Mouse (Mus musculus) heart, embryonic 11.5 days (tissue): ENCODE measurements around the gene Gm13289. TPM values are rescaled to one million over a fixed set of nuclear protein-coding genes. Genes with fewer than 3 reads are reported as not detected.
"Not testable (repeated sequence)": the region's sequence is repeated elsewhere in the genome, so short reads cannot be mapped to it uniquely, and the experiment has no call there.

Source experiments
- ATAC-seq: fragments of 200-750 bp; cut with Nextera tagmentation; replicated peaks from 2 replicates; pipeline ENCODE4 v1.8.0; 2017; ENCODE audit warnings: moderate library complexity; ENCODE audit not compliant: insufficient number of reproducible peaks, low FRiP score, low TSS enrichment
- H3K27ac ChIP-seq: fragments of 300-500 bp; sonication (generic); 2 replicates; pipeline ENCODE4 v1.5.1; 2014; ENCODE audit warnings: mild to moderate bottlenecking, low read depth, low read length
- H3K27me3 ChIP-seq: fragments of 300-500 bp; sonication (generic); 2 replicates; pipeline ENCODE4 v1.6.1; 2014; ENCODE audit warnings: mild to moderate bottlenecking, low read length, mixed read lengths; ENCODE audit not compliant: control insufficient read depth, insufficient read depth
- H3K36me3 ChIP-seq: fragments of 300-500 bp; sonication (generic); 2 replicates; pipeline ENCODE4 v1.6.1; 2014; ENCODE audit warnings: mild to moderate bottlenecking, low read length, moderate library complexity, mixed read lengths; ENCODE audit not compliant: control insufficient read depth, insufficient read depth
- H3K4me1 ChIP-seq: fragments of 300-500 bp; sonication (generic); 2 replicates; pipeline ENCODE4 v1.6.1; 2014; ENCODE audit warnings: low read length; ENCODE audit not compliant: control insufficient read depth, insufficient read depth
- H3K4me2 ChIP-seq: fragments of 300-500 bp; sonication (generic); 2 replicates; pipeline ENCODE4 v1.6.1; 2014; ENCODE audit warnings: mild to moderate bottlenecking, moderate library complexity
- H3K4me3 ChIP-seq: fragments of 300-500 bp; sonication (generic); 2 replicates; pipeline ENCODE4 v1.5.1; 2014; ENCODE audit warnings: low read depth, low read length
- H3K9ac ChIP-seq: fragments of 300-500 bp; sonication (generic); 2 replicates; pipeline ENCODE4 v1.6.1; 2014; ENCODE audit warnings: mild to moderate bottlenecking, low read depth, low read length, moderate library complexity
- H3K9me3 ChIP-seq: fragments of 300-500 bp; sonication (generic); replicated peaks from 2 replicates; pipeline ENCODE4 v1.6.1; 2016; ENCODE audit warnings: low read length; ENCODE audit not compliant: control insufficient read depth
- WGBS: fragments of 180-500 bp; shearing (Covaris S2); extraction: QIAGEN DNeasy Blood & Tissue Kit; methylation state at CpG from one replicate; pipeline ENCODE4 v1.1.7; 2014; ENCODE audit not compliant: insufficient replicate concordance; 5-methylcytosine and 5-hydroxymethylcytosine counted together
- polyA plus RNA-seq: library from polyadenylated mRNA; unstranded; fragments of >200 nt; fragmentation: Nextera tagmentation; extraction: Ambion mirVana; gene quantifications from 2 replicates; pipeline ENCODE4 v1.2.1, GENCODE M21; 2014

Gene Gm13289
- polyA plus RNA-seq, 1 experiment from 2014 or later = not detected

GRCm38 (mm10) chr4:88756581-88757513 lies 19.9 kb upstream of the Gm13289 start:
- 13% methylated on average over 28 of the region's 31 CpGs for WGBS
- ATAC-seq, H3K36me3 ChIP-seq, H3K9me3 ChIP-seq, H3K27me3 ChIP-seq, H3K4me1 ChIP-seq: not testable (repeated sequence)
- Histone ChIP-seq H3K4me3 (peak overlapping the region; percentile 51), H3K9ac (peak overlapping the region; percentile 82), H3K27ac (peak overlapping the region; percentile 94), H3K4me2 (peak overlapping the region; percentile 69)

GRCm38 (mm10) chr4:88757628-88758031 lies 19.1 kb upstream of the Gm13289 start:
- H3K36me3 ChIP-seq, H3K9me3 ChIP-seq, H3K9ac ChIP-seq, H3K27me3 ChIP-seq, H3K4me1 ChIP-seq: not testable (repeated sequence)
- H3K27ac ChIP-seq = peak overlapping the region; percentile 94
- under 1% methylated on average over 18 of the region's 21 CpGs for WGBS
- peak overlapping the region; percentile 51 for H3K4me3 ChIP-seq
- ATAC-seq = peak; percentile 93
- H3K4me2 ChIP-seq = peak overlapping the region; percentile 69

GRCm38 (mm10) chr4:88758751-88759150 lies 18.0 kb upstream of the Gm13289 start:
- not testable (repeated sequence) for H3K4me1 ChIP-seq, H3K27ac ChIP-seq, ATAC-seq, H3K27me3 ChIP-seq, H3K36me3 ChIP-seq, H3K9me3 ChIP-seq, H3K9ac ChIP-seq, H3K4me3 ChIP-seq, H3K4me2 ChIP-seq
- 82% methylated on average over 7 of the region's 9 CpGs for WGBS

- H3K9ac ChIP-seq, H3K27me3 ChIP-seq, H3K9me3 ChIP-seq, H3K36me3 ChIP-seq, H3K4me1 ChIP-seq, ATAC-seq: not testable (repeated sequence)
- Histone ChIP-seq H3K27ac (peak within 1 kb of the TSS; percentile 29; the same call in 1 of the 2 replicates), H3K4me3 (peak within 1 kb of the TSS; percentile 27; the same call in 1 of the 2 replicates), H3K4me2 (peak within 1 kb of the TSS; percentile 49)
- 20% methylated on average over 7 of the region's 14 CpGs for WGBS
These were observed 17.0 kb upstream of the Gm13289 start, which contains the start of gene Gm13283 for GRCm38 (mm10) chr4:88759610-88760268. TSS of gene Gm13283 (plus strand) at chr4:88760119.

- not testable (repeated sequence) for H3K9me3 ChIP-seq, ATAC-seq, H3K27me3 ChIP-seq, H3K4me1 ChIP-seq, H3K36me3 ChIP-seq, H3K9ac ChIP-seq
- Histone ChIP-seq H3K4me2 (peak overlapping the region; percentile 49), H3K27ac (peak overlapping the region; percentile 29; the same call in 1 of the 2 replicates), H3K4me3 (peak overlapping the region; percentile 27; the same call in 1 of the 2 replicates)
- WGBS = 0% methylated on average over 24 of the region's 28 CpGs
These were observed 16.3 kb upstream of the Gm13289 start for GRCm38 (mm10) chr4:88760431-88760830.

GRCm38 (mm10) chr4:88761776-88762175 lies 14.9 kb upstream of the Gm13289 start:
- 69% methylated on average over 6 of the region's 8 CpGs for WGBS

GRCm38 (mm10) chr4:88762341-88762740 lies 14.4 kb upstream of the Gm13289 start:
- not testable (repeated sequence) for H3K27me3 ChIP-seq, H3K4me3 ChIP-seq, H3K9ac ChIP-seq, H3K27ac ChIP-seq, H3K4me2 ChIP-seq, H3K9me3 ChIP-seq, H3K36me3 ChIP-seq, ATAC-seq, H3K4me1 ChIP-seq
- WGBS = 44% methylated on average over 8 of the region's 9 CpGs

More at GRCm38 (mm10) chr4:88761776-88762175, 14.9 kb upstream of the Gm13289 start:
- H3K36me3 ChIP-seq, H3K9ac ChIP-seq, H3K4me3 ChIP-seq, H3K4me1 ChIP-seq, ATAC-seq, H3K27me3 ChIP-seq, H3K4me2 ChIP-seq, H3K27ac ChIP-seq, H3K9me3 ChIP-seq: not testable (repeated sequence)

GRCm38 (mm10) chr4:88763384-88764018 lies 13.2 kb upstream of the Gm13289 start:
- peak overlapping the region; percentile 25; the same call in 1 of the 2 replicates for H3K4me3 ChIP-seq

More at GRCm38 (mm10) chr4:88763384-88764018, 13.2 kb upstream of the Gm13289 start:
- H3K4me2 ChIP-seq = peak overlapping the region; percentile 44
- 4% methylated on average over 24 of the region's 42 CpGs for WGBS
- H3K27ac ChIP-seq, H3K4me1 ChIP-seq, ATAC-seq, H3K27me3 ChIP-seq, H3K36me3 ChIP-seq, H3K9ac ChIP-seq, H3K9me3 ChIP-seq: not testable (repeated sequence)
